Mouse (Mus musculus) liver, embryonic 14.5 days (tissue): Measurements from ENCODE around the gene Tmem143.

Source experiments
- CTCF ChIP-seq: IDR thresholded peaks from 2 replicates; pipeline ENCODE4 v1.5.1; 2016; ENCODE audit warnings: antibody characterized with exemption, low read depth, control low read depth
- EP300 ChIP-seq: IDR thresholded peaks from 2 replicates; pipeline ENCODE4 v1.6.1; 2016; ENCODE audit warnings: antibody characterized with exemption, low read depth

DNA sequence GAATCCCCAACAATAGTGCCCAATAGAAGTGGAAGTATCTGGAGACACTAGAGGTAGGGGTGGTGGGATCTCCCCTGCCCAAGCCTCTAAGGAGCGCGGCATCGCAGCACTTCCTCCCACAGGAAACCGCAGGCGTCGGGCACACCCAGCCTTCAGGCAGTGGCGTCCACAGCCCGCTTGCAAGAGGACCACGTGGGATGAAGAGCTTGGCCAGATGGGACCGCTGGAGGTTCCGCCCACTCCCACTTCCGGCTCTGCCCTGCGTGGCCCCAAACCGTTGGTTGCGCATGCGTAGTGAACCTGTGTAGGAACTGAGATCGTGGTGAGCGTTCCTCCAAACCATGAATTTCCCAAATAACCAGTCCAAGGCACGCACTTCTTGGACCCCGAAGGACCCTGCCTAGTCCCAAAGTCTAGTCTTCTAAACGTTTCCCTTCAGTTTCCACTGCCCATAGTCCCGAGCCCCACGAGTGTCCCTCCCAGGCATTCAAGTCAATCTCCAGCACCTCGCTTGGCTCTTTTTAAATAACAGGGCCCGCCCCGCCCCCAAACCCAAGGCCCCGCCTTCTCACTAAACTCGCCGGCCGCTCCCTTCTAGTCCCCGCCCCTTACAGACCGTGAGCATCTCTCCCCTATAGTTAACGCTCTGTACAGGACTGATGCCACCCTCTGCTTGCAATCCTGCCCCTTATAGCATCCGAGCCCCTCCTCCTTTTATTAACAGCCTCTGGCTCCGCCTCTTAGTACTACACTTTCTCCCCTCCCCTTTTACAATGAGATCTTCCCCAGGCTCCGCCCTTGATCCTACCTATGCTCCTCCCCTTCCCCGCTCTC lies 26.4 kb downstream of the Tmem143 start:
- TF ChIP-seq CTCF (no peak), EP300 (no peak; the same call in 1 of the 2 replicates)
